Comparison of ENCODE assay signal across 28 mouse cellular contexts in genomic region chr5:13109522-13109921, GRCm38 (mm10). TPM values are rescaled to one million over a fixed set of nuclear protein-coding genes. Genes with fewer than 3 reads are reported as not detected.
DNase-seq lines count a peak whose midpoint lies in the region; ATAC-seq and TF ChIP-seq lines count a peak whose summit lies in the region.
"Had no signal": no experiment of that assay in that cellular context is flagged by ENCODE, and none has a peak within 500 bp of the region (broad histone marks: within the 10 kb centered on the region; RNA-seq: fewer than 3 reads in every experiment).

No protein-coding gene starts in this region.

- DNase-seq in kidney, postnatal 4 days, result peak; percentile 10 to 14
- no peak for DNase-seq in kidney, adult 18-20 months
- DNase-seq in lung, postnatal 10 days, result no peak
- DNase-seq: adrenal gland, adult 2 months; adrenal gland, postnatal 14 days; B cell, adult 2 months; cerebellum, adult 11 months; cerebellum, adult 2 months; cerebellum, adult 9-11 months; cerebellum, postnatal 25 days; gastrocnemius, postnatal 10 days; gastrocnemius, postnatal 36 days; heart, adult 2 months; heart, postnatal 14 days; heart, postnatal 4 days had no signal

- H3K9me3 ChIP-seq in intestine, embryonic 16.5 days (ENCODE audit: control insufficient read depth, low read length), result no peaks in the 10 kb centered on the region
- no peaks in the 10 kb centered on the region for H3K9me3 ChIP-seq in intestine, postnatal 0 days (ENCODE audit: control insufficient read depth)
- no peaks in the 10 kb centered on the region for H3K9me3 ChIP-seq in lung, embryonic 16.5 days (ENCODE audit: control insufficient read depth, low read length)
- H3K9me3 ChIP-seq: embryonic facial prominence, embryonic 13.5 days; forebrain, embryonic 10.5 days; forebrain, embryonic 13.5 days; G1E; heart, embryonic 10.5 days; heart, embryonic 13.5 days had no signal

- no peak overlapping the region for H3K4me3 ChIP-seq in intestine, embryonic 16.5 days (ENCODE audit: low read length)
- H3K4me3 ChIP-seq in intestine, postnatal 0 days (ENCODE audit: low read depth, low read length), result no peak overlapping the region
- no peak overlapping the region for H3K4me3 ChIP-seq in lung, embryonic 16.5 days (ENCODE audit: low read length)
- H3K4me3 ChIP-seq: embryonic facial prominence, embryonic 13.5 days; forebrain, embryonic 10.5 days; forebrain, embryonic 13.5 days; heart, adult 2 months; heart, embryonic 10.5 days; heart, embryonic 13.5 days had no signal

- H3K27me3 ChIP-seq in intestine, embryonic 16.5 days (replicated peaks; ENCODE audit: control insufficient read depth, insufficient read depth, low read length), result no peaks in the 10 kb centered on the region
- no peaks in the 10 kb centered on the region for H3K27me3 ChIP-seq in intestine, postnatal 0 days (replicated peaks; ENCODE audit: control insufficient read depth, insufficient read depth, low read length)
- H3K27me3 ChIP-seq in lung, embryonic 16.5 days (ENCODE audit: control insufficient read depth, insufficient read depth, low read depth, low read length), result no peaks in the 10 kb centered on the region
- H3K27me3 ChIP-seq: CH12.LX; embryonic facial prominence, embryonic 13.5 days; forebrain, embryonic 13.5 days; heart, embryonic 13.5 days had no signal

- 0 out of 2 replicates have a peak, but pooled peaks have one; percentile 42 for ATAC-seq in intestine, embryonic 16.5 days
- no peak for ATAC-seq in intestine, postnatal 0 days
- peak; percentile 49; the same call in 1 of the 2 replicates for ATAC-seq in lung, embryonic 16.5 days (ENCODE audit: low read depth)
- ATAC-seq: forebrain, embryonic 13.5 days; forebrain, embryonic 16.5 days; hindbrain, postnatal 0 days had no signal

- no peak overlapping the region for H3K9ac ChIP-seq in intestine, embryonic 16.5 days (ENCODE audit: low read depth, low read length)
- H3K9ac ChIP-seq in intestine, postnatal 0 days (ENCODE audit: low read depth, low read length), result no peak overlapping the region
- H3K9ac ChIP-seq in lung, embryonic 16.5 days (ENCODE audit: low read length), result no peak overlapping the region
- H3K9ac ChIP-seq: embryonic facial prominence, embryonic 13.5 days; forebrain, embryonic 13.5 days; heart, embryonic 13.5 days; hindbrain, embryonic 14.5 days had no signal

- H3K36me3 ChIP-seq in intestine, embryonic 16.5 days (ENCODE audit: control insufficient read depth, insufficient read depth, low read length), result no peaks in the 10 kb centered on the region
- no peaks in the 10 kb centered on the region for H3K36me3 ChIP-seq in intestine, postnatal 0 days (ENCODE audit: control insufficient read depth, insufficient read depth)
- H3K36me3 ChIP-seq in lung, embryonic 16.5 days (ENCODE audit: control insufficient read depth, insufficient read depth, low read length), result no peaks in the 10 kb centered on the region
- H3K36me3 ChIP-seq: embryonic facial prominence, embryonic 13.5 days; forebrain, embryonic 10.5 days; G1E; heart, embryonic 10.5 days; heart, embryonic 13.5 days had no signal

- no peak overlapping the region for H3K27ac ChIP-seq in intestine, embryonic 16.5 days (ENCODE audit: low read length)
- H3K27ac ChIP-seq in intestine, postnatal 0 days (ENCODE audit: low read depth, low read length), result no peak overlapping the region
- H3K27ac ChIP-seq in lung, embryonic 16.5 days (ENCODE audit: low read length), result no peak overlapping the region
- H3K27ac ChIP-seq: embryonic facial prominence, embryonic 13.5 days; forebrain, embryonic 10.5 days; forebrain, embryonic 13.5 days; heart, adult 2 months; heart, embryonic 10.5 days; heart, embryonic 13.5 days; hindbrain, embryonic 14.5 days; hindbrain, postnatal 0 days had no signal

- no peak overlapping the region for H3K4me2 ChIP-seq in intestine, embryonic 16.5 days (ENCODE audit: low read depth, low read length)
- no peak overlapping the region for H3K4me2 ChIP-seq in intestine, postnatal 0 days (replicated peaks; ENCODE audit: low read depth)
- no peak overlapping the region for H3K4me2 ChIP-seq in lung, embryonic 16.5 days (ENCODE audit: low read depth, low read length)
- H3K4me2 ChIP-seq: embryonic facial prominence, embryonic 13.5 days; forebrain, embryonic 13.5 days; heart, embryonic 13.5 days; hindbrain, embryonic 14.5 days had no signal

- H3K4me1 ChIP-seq in intestine, embryonic 16.5 days (ENCODE audit: control insufficient read depth, insufficient read depth, low read length), result no peaks in the 10 kb centered on the region
- no peaks in the 10 kb centered on the region for H3K4me1 ChIP-seq in intestine, postnatal 0 days (replicated peaks; ENCODE audit: control insufficient read depth, insufficient read depth, low read length)
- H3K4me1 ChIP-seq in lung, embryonic 16.5 days (replicated peaks; ENCODE audit: control insufficient read depth, insufficient read depth, low read length), result no peaks in the 10 kb centered on the region
- H3K4me1 ChIP-seq: embryonic facial prominence, embryonic 13.5 days; forebrain, embryonic 10.5 days; forebrain, embryonic 13.5 days; heart, embryonic 10.5 days; heart, embryonic 13.5 days had no signal

- TF ChIP-seq CTCF in intestine, postnatal 0 days (IDR thresholded peaks at IDR 0.05; ENCODE audit: low read depth), result no peak

- 42% methylated on average over 2 of the region's 2 CpGs for WGBS in intestine, embryonic 16.5 days
- WGBS in intestine, postnatal 0 days, result 54% methylated on average over 2 of the region's 2 CpGs
- 26% methylated on average over 2 of the region's 2 CpGs for WGBS in lung, embryonic 16.5 days

RNA-seq across cellular contexts. Expression of gene Sema3a, which starts 15.7 kb away (rescaled TPM):
- polyA plus RNA-seq in intestine, embryonic 16.5 days (2015; fragmentation: Nextera tagmentation; extraction: Ambion mirVana), result 10.2 and 11.1 TPM in 2 replicates
- 3.4 and 3.6 TPM in 2 replicates for polyA plus RNA-seq in intestine, postnatal 0 days (2015; fragmentation: Nextera tagmentation; extraction: Ambion mirVana)
- 30.8 and 33.8 TPM in 2 replicates for polyA plus RNA-seq in lung, embryonic 16.5 days (2015; fragmentation: Nextera tagmentation; extraction: Ambion mirVana)
- polyA plus RNA-seq: G1E had no signal

Comparison
In these comparisons a context has a peak if more than half of its experiments do, and no peak if none do; other contexts are left out.
1. DNase-seq: peak in kidney, postnatal 4 days (2 of 2); none in kidney, adult 18-20 months (single experiment) and lung, postnatal 10 days (single experiment).